Mouse (Mus musculus): Measurements from ENCODE around the gene Sestd1.

DNA sequence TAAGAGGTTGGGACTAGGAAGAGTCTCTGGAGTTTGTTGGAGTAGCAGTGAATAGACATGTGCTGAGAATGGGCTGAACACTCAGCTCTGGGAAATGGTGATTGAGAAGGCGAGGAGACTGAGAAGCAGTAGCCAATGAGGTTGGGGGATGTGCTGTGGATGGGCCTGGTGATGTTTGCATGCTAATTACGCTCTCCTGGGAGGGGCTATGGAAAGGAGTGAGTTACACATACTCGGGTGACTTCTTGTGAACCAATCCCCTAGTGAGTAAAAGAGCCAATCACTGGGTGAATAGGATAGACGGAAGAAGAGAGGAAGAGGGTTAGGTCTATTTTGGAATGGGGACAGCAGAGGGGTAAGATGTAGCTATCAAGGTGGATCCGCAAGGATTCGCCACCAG lies 9.3 kb upstream of the Sestd1 start:
- TF ChIP-seq POLR2A (IDR thresholded peaks at IDR 0.05; ENCODE audit: borderline replicate concordance, extremely low read depth, low read depth, low read length) (no peak), CTCF (IDR thresholded peaks at IDR 0.05; ENCODE audit: insufficient read depth, low read length) (no peak)

Data from lung, adult 2 months (tissue).